10 mouse cellular contexts compared by ENCODE assay signal in the genomic region with DNA sequence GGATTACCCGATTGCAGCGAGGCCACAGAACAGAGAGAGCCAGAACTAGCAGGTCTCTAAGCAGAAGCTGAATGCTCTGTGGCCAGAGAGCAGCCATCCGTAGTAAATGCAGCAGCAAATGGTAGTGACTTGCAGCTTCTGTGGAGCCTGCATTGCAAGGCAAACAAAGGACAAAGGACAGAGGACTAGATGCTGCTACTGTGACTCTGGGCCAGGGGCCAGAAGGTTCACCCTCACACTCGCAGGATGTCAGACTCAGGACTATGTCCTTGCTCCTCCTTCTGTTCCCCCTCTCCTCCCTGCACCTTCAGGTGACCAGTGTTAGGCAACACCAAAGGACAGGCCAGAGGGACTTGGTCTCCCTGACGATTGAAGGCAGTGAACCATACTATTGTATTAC.
DNase-seq lines count a peak whose midpoint lies in the region; ATAC-seq and TF ChIP-seq lines count a peak whose summit lies in the region.
"Had no signal": no experiment of that assay in that cellular context is flagged by ENCODE, and none has a peak within 500 bp of the region (broad histone marks: within the 10 kb centered on the region; RNA-seq: fewer than 3 reads in every experiment).

No protein-coding gene starts in this region.

- no peak overlapping the region for H3K4me3 ChIP-seq in hindbrain, postnatal 0 days (ENCODE audit: low read length)
- H3K4me3 ChIP-seq: lung, embryonic 15.5 days had no signal

- H3K9ac ChIP-seq in hindbrain, postnatal 0 days (replicated peaks; ENCODE audit: low read length), result peak overlapping the region; percentile 13; the same call in 1 of the 2 replicates
- H3K9ac ChIP-seq: lung, embryonic 15.5 days had no signal

- DNase-seq in left cerebral cortex, postnatal 4 days, result peak; percentile 58
- no peak for DNase-seq in left cerebral cortex, adult 11 months (ENCODE audit: low spot score)
- DNase-seq in hindbrain, postnatal 0 days (ENCODE audit: low spot score), result peak; percentile 47
- DNase-seq in kidney, postnatal 14 days, result peak; percentile 75
- peak; percentile 73 for DNase-seq in retina, postnatal 1 day
- no peak for DNase-seq in gastrocnemius, postnatal 14 days
- DNase-seq: cerebellum, adult 9-11 months; right cerebral cortex, adult 18-20 months had no signal

- peak overlapping the region; percentile 16; the same call in 1 of the 2 replicates for H3K27ac ChIP-seq in hindbrain, postnatal 0 days
- H3K27ac ChIP-seq: lung, embryonic 15.5 days had no signal

- H3K9me3 ChIP-seq in hindbrain, postnatal 0 days (ENCODE audit: low read length), result no peaks in the 10 kb centered on the region
- H3K9me3 ChIP-seq: lung, embryonic 15.5 days had no signal

- WGBS in hindbrain, postnatal 0 days, result 19% methylated on average over 5 of the region's 5 CpGs

- H3K27me3 ChIP-seq in hindbrain, postnatal 0 days (ENCODE audit: insufficient read depth, low read length), result no peaks in the 10 kb centered on the region
- H3K27me3 ChIP-seq: lung, embryonic 15.5 days had no signal

- intact Hi-C loops in left cerebral cortex, postnatal 4 days (cut with DNase I), result no loop called here
- intact Hi-C loops in gastrocnemius, postnatal 14 days (cut with DNase I; ENCODE audit: low total_unique reads), result no loop called here

- no peak for TF ChIP-seq CTCF in hindbrain, postnatal 0 days (IDR thresholded peaks at IDR 0.05; ENCODE audit: low read depth)

- no peaks in the 10 kb centered on the region for H3K36me3 ChIP-seq in hindbrain, postnatal 0 days (ENCODE audit: insufficient read depth, low read length)
- H3K36me3 ChIP-seq: lung, embryonic 15.5 days had no signal

- no peak overlapping the region for H3K4me2 ChIP-seq in hindbrain, postnatal 0 days (ENCODE audit: low read depth, low read length)
- H3K4me2 ChIP-seq: lung, embryonic 15.5 days had no signal

- H3K4me1 ChIP-seq in hindbrain, postnatal 0 days (ENCODE audit: insufficient read depth, low read length), result peaks cover 14% of the 10 kb centered on the region

- peak; percentile 56 for ATAC-seq in hindbrain, postnatal 0 days
- no peak for ATAC-seq in megakaryocyte progenitor cell, adult 5-6 weeks (replicated peaks; ENCODE audit: poor library complexity)

Comparison
In these comparisons a context has a peak if more than half of its experiments do, and no peak if none do; other contexts are left out.
1. DNase-seq: peak in left cerebral cortex, postnatal 4 days (single experiment), hindbrain, postnatal 0 days (single experiment), kidney, postnatal 14 days (single experiment) and retina, postnatal 1 day (single experiment); none in left cerebral cortex, adult 11 months (single experiment) and gastrocnemius, postnatal 14 days (single experiment).